Mouse (Mus musculus) left cerebral cortex, adult 9 months (tissue): Measurements from ENCODE around the gene Cachd1.

ENCODE experiments used
- DNase-seq, 2 experiments: peaks; one replicate each; pipeline ENCODE4 v3.0.0; 2022; ENCODE audit warnings: low spot score in 2 of 2

Cachd1 gene

DNA sequence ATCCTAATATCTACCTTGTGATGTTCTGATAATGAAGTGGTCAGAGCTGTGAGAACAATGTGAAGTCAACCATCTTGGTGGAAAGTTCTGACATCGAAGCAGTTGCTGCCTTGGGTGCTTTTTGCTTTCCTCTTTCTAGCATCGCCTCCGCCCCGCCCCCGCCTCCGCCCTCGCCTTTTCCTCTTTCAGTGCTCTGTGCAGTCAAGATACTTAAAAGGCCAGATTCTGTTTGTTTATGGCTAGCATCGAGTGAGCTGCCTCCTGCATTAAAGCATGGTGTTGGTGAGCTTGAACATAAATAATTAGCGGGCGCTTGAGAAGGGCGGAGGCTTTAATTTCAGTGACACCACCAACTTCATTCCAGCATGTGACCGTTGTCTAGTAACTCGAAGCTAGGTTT, 88.9 kb downstream of the Cachd1 start:
- no peak for DNase-seq

DNA sequence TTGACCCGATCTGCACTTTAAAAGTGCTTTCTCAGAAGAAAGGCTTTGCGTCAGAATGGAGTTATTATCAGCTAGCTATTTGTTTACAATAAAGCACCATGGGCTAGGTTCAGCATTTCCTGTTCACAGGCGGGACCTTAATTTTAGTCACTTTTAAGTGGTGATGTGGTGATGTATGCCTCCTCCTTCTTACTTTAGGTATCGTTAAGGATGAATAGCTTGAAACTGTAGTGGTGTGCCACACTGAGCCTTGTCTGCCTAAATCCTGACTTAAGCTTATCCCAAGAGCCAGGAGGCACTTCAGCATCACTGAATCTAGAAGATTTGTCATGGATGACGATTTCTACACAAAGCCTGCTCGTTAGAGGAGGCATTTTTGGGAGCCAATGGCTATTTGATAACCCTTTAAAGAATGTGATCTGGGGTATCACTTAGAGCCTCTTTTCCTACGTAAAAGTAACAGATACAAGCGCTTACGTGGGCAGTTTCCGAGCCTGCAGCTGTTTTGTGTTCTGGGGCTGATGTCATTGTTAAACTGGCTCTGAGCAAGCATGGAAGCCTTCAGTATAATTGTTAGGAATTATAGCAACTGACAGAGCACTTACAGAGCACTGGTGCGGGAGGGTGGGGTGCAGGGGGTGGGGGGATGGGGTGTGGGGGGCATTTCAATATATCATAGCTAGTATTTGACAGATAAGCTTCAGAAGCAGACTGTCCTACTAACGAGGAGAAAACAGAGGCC, 89.7 kb downstream of the Cachd1 start:
- DNase-seq = no peak

- no peak for DNase-seq
These were observed 100.9 kb downstream of the Cachd1 start for GRCm38 (mm10) chr4:100877351-100877750.

- DNase-seq = no peak
These were observed 102.9 kb downstream of the Cachd1 start for GRCm38 (mm10) chr4:100879414-100879813.

- DNase-seq = no peak
These were observed 103.6 kb downstream of the Cachd1 start for GRCm38 (mm10) chr4:100880075-100880474.

DNA sequence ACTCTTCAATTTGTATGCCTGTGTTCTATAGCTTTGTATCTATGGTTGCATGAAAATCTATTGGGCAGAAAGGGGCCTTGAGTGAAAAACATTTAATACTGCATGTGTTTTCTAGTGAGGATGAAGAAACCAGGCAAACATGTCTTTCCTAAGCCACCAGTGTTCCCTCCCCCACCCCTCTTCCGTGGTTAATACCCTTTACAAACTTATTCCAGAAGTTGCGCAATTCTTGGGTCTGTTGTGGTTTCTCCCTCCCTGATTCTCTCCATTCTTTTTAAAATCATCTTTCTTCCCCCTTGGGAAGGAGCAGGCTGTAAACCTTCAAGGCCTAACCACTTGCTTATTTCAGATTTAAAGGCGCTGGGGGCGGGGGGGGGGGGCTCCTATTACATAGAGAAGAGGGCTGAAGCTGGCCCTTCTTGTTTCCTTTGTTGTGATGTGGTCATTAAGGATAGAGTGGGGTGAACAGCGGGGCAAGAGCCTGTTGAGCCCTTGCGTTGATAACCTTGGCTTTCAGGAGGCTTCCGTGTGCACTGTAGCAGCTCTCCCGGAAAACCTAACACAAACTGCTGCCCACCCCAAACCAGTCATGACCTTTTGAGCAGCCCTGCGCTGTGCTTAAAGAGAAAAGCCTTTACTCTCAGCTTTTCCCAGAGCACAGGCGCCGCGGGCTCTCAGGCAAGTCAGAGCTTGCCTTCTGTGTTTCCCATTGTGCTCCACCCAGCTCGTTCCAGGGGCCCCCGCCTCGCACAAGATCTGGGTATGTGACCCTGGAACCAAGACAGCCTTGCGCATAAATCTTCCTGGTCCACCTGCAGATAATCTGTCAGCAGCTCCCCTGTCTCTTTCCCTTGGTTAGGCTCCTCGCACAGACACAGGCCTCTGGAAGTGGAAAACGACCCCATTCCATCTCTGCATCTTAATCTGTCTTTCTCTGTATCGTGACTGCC, 109.6 kb downstream of the Cachd1 start:
- DNase-seq = no peak

DNA sequence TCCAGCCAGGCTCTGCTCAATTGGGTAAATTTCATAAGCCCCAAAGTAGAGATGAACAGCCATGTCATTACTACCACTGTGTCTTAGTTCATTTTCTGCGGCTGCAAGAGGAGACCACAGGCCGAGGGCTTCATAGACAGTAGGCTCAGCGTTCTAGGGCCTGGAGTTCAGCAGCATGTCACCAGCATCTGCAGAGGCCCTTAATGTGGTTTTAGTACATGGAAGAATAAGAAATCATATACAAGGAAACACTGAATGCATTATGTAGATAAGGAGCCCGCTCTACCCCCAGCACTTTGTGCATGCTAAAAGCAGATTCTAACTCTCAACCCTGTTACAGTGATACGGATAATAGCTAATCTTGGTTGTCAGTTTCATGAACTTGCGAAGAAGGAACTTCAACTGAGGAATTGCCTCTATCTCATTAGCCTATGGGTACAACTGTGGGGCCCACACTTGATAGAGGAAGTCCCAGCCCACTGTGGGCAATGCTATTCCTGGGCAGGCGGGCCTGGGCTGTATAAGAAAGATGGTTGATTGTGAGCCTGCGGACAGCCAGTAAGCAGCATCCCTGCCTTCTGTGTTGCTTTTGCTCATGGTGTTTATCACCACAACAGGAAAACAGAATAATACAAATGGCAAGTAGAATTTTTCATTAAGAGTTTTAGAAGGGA, 110.4 kb downstream of the Cachd1 start:
- DNase-seq = no peak

GRCm38 (mm10) chr4:100890106-100890970, 113.9 kb downstream of the Cachd1 start:
- no peak for DNase-seq

GRCm38 (mm10) chr4:100893739-100894138, 117.3 kb downstream of the Cachd1 start:
- no peak for DNase-seq

DNA sequence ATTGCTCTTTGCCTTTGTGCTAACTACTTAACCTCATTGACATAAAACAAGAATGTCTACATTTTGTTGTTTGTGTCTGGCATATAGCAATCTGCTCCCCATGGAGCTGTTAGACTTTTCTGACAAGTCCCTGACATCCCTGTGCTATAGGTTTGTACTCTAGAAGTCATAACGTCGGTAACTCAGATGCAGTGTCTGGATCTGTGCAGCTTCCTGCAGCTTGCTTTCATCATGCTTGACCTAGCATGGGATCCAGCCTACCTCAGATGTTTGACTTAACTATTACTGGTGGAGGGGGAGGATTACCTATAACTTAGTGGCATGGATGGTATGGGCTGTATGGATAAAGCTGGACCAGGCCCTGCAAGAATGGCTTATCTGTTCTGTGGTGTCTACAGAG, 117.7 kb downstream of the Cachd1 start:
- no peak for DNase-seq

- no peak for DNase-seq
These were observed 120.0 kb downstream of the Cachd1 start for GRCm38 (mm10) chr4:100896260-100897010.

- no peak for DNase-seq
These were observed 121.5 kb downstream of the Cachd1 start for GRCm38 (mm10) chr4:100897943-100898342.

- DNase-seq = no peak
These were observed 133.3 kb downstream of the Cachd1 start for GRCm38 (mm10) chr4:100909694-100910340.

- no peak for DNase-seq
These were observed 134.3 kb downstream of the Cachd1 start for GRCm38 (mm10) chr4:100910605-100911330.

- no peak for DNase-seq
These were observed 135.2 kb downstream of the Cachd1 start for GRCm38 (mm10) chr4:100911658-100912057.

GRCm38 (mm10) chr4:100913666-100914065, 137.2 kb downstream of the Cachd1 start:
- DNase-seq = no peak

GRCm38 (mm10) chr4:100914532-100914931, 138.1 kb downstream of the Cachd1 start:
- no peak for DNase-seq

GRCm38 (mm10) chr4:100915093-100915492, 138.6 kb downstream of the Cachd1 start:
- no peak for DNase-seq

GRCm38 (mm10) chr4:100917511-100917910, 141.0 kb downstream of the Cachd1 start:
- DNase-seq = no peak
